Mouse (Mus musculus): Measurements from ENCODE around the gene Arhgap10. TPM values are rescaled to one million over a fixed set of nuclear protein-coding genes. Genes with fewer than 3 reads are reported as not detected.

Gene Arhgap10
- total RNA-seq, 2 experiments from 2014 or later, result 15.8 to 20.1 TPM

- intact Hi-C loops (cut with DNase I), result no loop called here
- no peak for DNase-seq (ENCODE audit: low spot score in 2 of 2)
Observed at GRCm38 (mm10) chr8:77520601-77521000, 2.8 kb upstream of the Arhgap10 start.

GRCm38 (mm10) chr8:77518201-77519115 is 705 bp upstream of the Arhgap10 start:
- DNase-seq (ENCODE audit: low spot score in 2 of 2), result peak; percentile 42 to 43
- intact Hi-C loops (cut with DNase I), result loop anchor here (5.0 kb wide), 1 partner anchor 96 kb away; no protein-coding TSS in a partner anchor

- no peak for DNase-seq (ENCODE audit: low spot score in 2 of 2)
- intact Hi-C loops (cut with DNase I), result loop anchor here (5.0 kb wide), 1 partner anchor 95 kb away; no protein-coding TSS in a partner anchor
Observed at GRCm38 (mm10) chr8:77516845-77517244, 908 bp downstream of the Arhgap10 start.

GRCm38 (mm10) chr8:77515786-77516185 is 2.0 kb downstream of the Arhgap10 start:
- DNase-seq (ENCODE audit: low spot score in 2 of 2), result no peak
- intact Hi-C loops (cut with DNase I), result loop anchor here (5.0 kb wide), 1 partner anchor 93 kb away; no protein-coding TSS in a partner anchor

- intact Hi-C loops (cut with DNase I), result loop anchor here (5.0 kb wide), 1 partner anchor 93 kb away; no protein-coding TSS in a partner anchor
- DNase-seq (ENCODE audit: low spot score in 2 of 2), result no peak
Observed at GRCm38 (mm10) chr8:77515201-77515600, 2.6 kb downstream of the Arhgap10 start.

- intact Hi-C loops (cut with DNase I), result no loop called here
- DNase-seq (ENCODE audit: low spot score in 2 of 2), result no peak
Observed at GRCm38 (mm10) chr8:77511750-77512493, 5.8 kb downstream of the Arhgap10 start.

- no peak for DNase-seq (ENCODE audit: low spot score in 2 of 2)
- intact Hi-C loops (cut with DNase I), result no loop called here
Observed at GRCm38 (mm10) chr8:77510426-77510825, 7.3 kb downstream of the Arhgap10 start.

- intact Hi-C loops (cut with DNase I), result no loop called here
- DNase-seq (ENCODE audit: low spot score in 2 of 2), result no peak
Observed at GRCm38 (mm10) chr8:77509044-77509443, 8.7 kb downstream of the Arhgap10 start.

- intact Hi-C loops (cut with DNase I), result no loop called here
- DNase-seq (ENCODE audit: low spot score in 2 of 2), result no peak
Observed at GRCm38 (mm10) chr8:77507510-77508035, 10.2 kb downstream of the Arhgap10 start.

GRCm38 (mm10) chr8:77506539-77506938 is 11.2 kb downstream of the Arhgap10 start:
- intact Hi-C loops (cut with DNase I), result no loop called here
- DNase-seq (ENCODE audit: low spot score in 2 of 2), result no peak

GRCm38 (mm10) chr8:77502547-77502946 is 15.2 kb downstream of the Arhgap10 start:
- no peak for DNase-seq (ENCODE audit: low spot score in 2 of 2)
- intact Hi-C loops (cut with DNase I), result no loop called here

- DNase-seq (ENCODE audit: low spot score in 2 of 2), result no peak
- intact Hi-C loops (cut with DNase I), result no loop called here
Observed at GRCm38 (mm10) chr8:77501131-77501530, 16.6 kb downstream of the Arhgap10 start.

- DNase-seq (ENCODE audit: low spot score in 2 of 2), result no peak
- intact Hi-C loops (cut with DNase I), result no loop called here
Observed at GRCm38 (mm10) chr8:77500264-77500663, 17.5 kb downstream of the Arhgap10 start.

GRCm38 (mm10) chr8:77497442-77497841 is 20.3 kb downstream of the Arhgap10 start:
- intact Hi-C loops (cut with DNase I), result no loop called here
- no peak for DNase-seq (ENCODE audit: low spot score in 2 of 2)

- intact Hi-C loops (cut with DNase I), result no loop called here
- DNase-seq (ENCODE audit: low spot score in 2 of 2), result no peak
Observed at GRCm38 (mm10) chr8:77496253-77496652, 21.5 kb downstream of the Arhgap10 start.

GRCm38 (mm10) chr8:77494376-77495328 is 23.1 kb downstream of the Arhgap10 start:
- intact Hi-C loops (cut with DNase I), result no loop called here
- no peak for DNase-seq (ENCODE audit: low spot score in 2 of 2)

GRCm38 (mm10) chr8:77492356-77493058 is 25.2 kb downstream of the Arhgap10 start:
- intact Hi-C loops (cut with DNase I), result no loop called here
- DNase-seq (ENCODE audit: low spot score in 2 of 2), result peak; percentile 65 to 77

GRCm38 (mm10) chr8:77491231-77491923 is 26.4 kb downstream of the Arhgap10 start:
- intact Hi-C loops (cut with DNase I), result no loop called here
- no peak for DNase-seq (ENCODE audit: low spot score in 2 of 2)

All from left cerebral cortex, postnatal 14 days (tissue).